Mouse (Mus musculus) spleen, adult 12 weeks (tissue): Measurements from ENCODE around the gene Ankrd11.

Source experiments
- DNase-seq: peaks from one replicate; pipeline ENCODE4 v3.0.0; 2022; ENCODE audit warnings: low spot score

Gene Ankrd11

DNA sequence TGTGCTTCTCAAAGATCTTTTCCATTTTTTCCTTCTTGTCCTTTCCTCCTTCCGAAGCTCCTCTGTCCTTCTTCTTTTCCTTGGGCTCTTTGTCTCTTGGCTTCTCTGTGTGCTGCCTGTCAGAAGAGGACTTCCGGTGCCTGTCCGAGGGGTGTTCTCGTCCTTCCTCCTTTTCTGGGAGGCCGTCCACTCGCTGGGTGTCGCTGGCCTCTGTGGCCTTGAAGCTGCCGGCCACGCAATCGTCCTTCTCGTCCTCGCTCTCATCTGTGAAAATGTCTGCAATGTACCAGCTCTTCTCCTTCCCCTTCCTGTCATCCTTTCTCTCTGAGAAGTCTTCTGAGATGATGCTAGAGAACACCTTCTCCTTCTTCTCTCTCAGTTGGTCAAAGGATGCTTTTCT, 148.6 kb downstream of the Ankrd11 start:
- no peak for DNase-seq

GRCm38 (mm10) chr8:122891440-122891839, 150.6 kb downstream of the Ankrd11 start:
- DNase-seq: no peak

DNA sequence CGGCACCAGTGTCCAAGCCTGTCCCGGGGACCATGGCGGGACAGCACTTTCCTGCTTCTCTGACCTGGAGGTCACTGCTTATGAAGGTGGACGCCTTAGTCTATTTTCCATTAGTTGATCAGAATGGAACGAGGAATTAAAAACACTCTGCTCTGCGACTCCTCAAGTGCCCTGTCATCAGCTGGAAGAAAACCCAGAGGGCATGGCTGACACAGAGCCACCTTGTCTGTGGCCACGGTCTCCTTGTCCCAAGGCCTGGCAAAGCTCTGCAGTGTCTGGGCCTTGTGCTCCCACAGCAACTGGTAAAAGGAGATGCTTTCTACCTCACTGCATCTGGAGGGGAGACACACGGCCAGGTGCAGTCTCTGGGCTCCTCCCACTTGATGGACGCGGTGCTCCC, 158.4 kb downstream of the Ankrd11 start:
- no peak for DNase-seq

GRCm38 (mm10) chr8:122880302-122880701, 161.8 kb downstream of the Ankrd11 start:
- no peak for DNase-seq

- no peak for DNase-seq
Measured at GRCm38 (mm10) chr8:122878231-122878630, 163.8 kb downstream of the Ankrd11 start.

DNA sequence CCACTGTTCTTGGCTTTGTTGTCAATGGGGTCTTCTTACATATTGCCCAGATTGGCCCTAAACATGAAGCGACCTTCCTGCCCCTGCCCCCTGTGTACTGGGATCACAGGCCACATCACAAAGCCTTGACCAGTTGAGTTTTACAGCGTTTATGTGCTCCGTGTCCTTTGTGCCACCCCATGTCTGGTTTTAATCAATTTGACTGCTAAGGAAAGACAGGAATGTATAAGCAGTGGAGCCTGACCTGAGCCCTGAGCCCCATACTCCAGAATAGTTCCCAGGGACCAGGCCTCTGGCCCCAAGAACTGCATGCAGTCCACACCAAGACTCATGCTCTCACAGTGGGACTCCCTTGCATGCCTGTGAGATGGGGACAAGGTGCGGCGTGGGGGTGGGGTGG, 166.9 kb downstream of the Ankrd11 start:
- DNase-seq: no peak

DNA sequence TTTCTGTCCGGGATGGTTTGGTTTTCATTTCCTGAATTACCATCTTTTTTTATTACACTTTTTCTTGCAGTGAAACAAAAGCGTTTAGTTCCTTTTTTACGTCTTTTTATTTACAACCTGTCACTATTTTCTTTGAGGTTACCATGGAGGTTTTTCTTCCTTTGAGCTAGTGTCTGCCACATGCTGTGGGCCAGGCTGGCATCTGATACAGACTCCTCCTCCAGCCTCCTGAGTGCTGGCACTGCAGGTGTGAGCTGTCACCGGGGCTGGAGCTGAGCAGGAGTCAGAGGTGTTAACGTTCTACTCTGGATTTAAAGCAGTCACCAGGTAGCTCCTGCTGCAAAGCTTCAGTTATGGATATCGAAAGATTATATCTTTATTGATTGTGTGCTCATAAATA, 168.9 kb downstream of the Ankrd11 start:
- no peak for DNase-seq

DNA sequence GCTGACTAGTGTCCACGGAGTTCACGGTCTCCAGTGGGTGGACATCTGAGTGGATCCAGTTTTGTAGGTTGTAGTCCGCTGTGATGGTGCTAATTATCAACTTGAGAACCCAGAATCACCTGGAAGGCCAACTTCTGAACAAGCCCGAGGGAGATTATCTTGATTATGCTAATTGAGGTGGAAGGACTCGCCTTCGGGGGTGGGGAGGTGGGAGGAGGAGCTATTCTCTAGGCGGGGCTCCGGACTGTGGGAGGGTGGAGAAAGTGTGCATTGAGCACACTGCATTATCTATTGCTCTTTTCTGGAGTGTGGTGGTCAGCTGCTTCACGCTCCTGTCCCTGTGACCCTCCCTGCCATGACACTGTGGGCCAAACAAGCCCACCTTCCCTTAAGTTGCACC, 170.4 kb downstream of the Ankrd11 start:
- DNase-seq: no peak

DNA sequence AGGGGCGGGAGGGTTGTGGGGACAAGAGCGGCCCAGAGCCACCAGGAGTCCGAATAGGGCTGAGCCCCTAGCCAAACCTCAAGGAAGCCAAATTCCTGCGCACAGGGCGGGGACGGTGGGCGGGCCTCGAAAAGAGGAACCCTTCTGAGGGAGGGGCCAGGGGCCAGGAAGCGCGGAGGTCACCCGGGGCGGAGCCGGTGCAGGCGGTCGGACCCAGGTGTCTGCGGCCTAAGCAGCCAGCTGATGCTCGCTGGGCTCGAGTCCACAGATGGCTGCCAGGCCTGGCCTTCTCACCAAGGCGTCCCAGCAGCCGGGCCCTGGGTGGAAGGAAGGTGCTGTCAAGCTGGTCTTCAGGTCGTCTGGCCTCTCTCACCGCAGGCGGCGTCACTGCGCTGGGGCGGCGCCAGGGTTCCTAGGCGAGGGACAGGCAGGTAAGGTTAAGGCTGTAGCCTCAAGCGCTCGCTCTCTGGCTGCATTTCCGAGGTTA, 171.7 kb downstream of the Ankrd11 start:
- DNase-seq: peak; percentile 68

DNA sequence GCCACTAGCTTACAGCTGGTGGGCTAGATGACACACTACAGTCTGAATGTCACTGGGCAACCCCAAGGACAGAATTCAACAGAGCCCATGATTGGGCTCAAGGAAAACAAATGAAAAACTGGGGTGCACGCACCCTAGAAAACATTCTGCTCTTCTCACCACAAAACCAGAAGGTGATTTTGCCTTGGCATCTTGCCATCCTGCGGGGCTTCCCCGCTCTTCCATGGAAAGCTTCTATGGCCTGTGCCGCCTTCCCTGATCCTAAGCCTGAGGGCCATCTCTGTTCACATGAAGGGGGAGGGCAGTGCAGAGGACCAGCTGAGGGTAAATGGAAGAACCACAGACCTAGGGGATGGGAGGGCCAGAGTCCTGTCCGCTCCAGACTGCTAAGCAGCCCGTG, 174.1 kb downstream of the Ankrd11 start:
- no peak for DNase-seq

GRCm38 (mm10) chr8:122866231-122866630, 175.8 kb downstream of the Ankrd11 start:
- no peak for DNase-seq

GRCm38 (mm10) chr8:122865441-122865840, 176.6 kb downstream of the Ankrd11 start:
- DNase-seq: no peak

DNA sequence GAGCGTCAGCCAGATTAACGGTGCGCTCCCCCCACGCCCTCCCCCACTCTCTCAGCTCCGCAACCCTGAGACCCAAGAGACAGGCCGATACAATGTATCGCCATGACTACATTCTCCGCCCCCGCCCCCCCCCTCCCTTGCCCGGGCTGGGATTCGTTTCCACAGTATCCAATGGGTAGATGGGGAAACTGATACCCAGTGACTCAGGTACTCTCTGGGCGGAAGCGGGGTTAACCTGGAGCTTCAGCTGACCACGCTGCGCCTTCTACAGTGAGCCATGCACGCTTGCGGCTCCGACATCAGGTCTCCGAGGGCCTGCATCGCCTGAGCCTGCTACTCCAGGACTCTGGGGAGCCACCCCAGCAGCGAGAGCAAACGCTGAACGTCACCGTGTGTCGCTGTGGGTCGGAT, 177.4 kb downstream of the Ankrd11 start:
- no peak for DNase-seq

DNA sequence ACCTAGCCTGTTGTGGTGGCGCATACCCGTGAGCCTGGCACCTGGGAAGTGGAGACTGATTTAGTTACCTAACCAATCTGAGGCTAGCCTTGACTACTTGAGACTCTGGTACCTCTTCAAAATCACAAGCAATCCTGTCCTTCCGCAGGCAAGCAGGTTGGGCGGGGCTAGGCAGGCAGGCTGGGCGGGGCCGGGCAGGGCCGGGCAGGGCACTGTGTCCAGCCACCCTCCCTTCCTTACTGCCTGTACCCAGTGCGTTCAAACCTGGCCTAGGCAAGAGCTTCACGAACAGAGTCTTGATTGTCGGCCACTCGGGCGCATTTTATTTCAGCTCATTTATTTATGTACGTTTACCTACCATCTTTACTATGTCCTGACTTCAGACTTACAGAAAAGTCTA, 182.2 kb downstream of the Ankrd11 start:
- DNase-seq: no peak

GRCm38 (mm10) chr8:122856288-122856687, 185.8 kb downstream of the Ankrd11 start:
- DNase-seq: no peak

DNA sequence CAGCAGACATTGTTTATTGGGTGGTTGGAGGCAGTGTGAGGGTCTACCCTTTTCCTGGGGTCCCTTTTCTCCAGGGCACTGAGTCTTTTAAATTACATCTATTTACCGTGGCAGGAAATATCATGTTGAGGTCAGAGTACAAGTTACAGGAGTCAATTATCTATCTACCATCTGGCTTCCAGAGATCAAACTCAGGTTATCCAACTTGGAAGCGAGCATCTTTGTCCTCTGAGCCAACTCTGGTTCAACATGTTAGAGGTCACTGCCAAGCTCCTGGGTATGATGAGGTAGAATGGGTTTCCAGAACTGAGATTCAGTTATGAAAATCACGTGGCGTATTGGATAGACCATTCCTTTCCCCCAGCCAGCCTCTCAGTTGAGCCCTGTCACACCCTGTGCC, 187.0 kb downstream of the Ankrd11 start:
- no peak for DNase-seq

GRCm38 (mm10) chr8:122854388-122854787, 187.7 kb downstream of the Ankrd11 start:
- DNase-seq: no peak

DNA sequence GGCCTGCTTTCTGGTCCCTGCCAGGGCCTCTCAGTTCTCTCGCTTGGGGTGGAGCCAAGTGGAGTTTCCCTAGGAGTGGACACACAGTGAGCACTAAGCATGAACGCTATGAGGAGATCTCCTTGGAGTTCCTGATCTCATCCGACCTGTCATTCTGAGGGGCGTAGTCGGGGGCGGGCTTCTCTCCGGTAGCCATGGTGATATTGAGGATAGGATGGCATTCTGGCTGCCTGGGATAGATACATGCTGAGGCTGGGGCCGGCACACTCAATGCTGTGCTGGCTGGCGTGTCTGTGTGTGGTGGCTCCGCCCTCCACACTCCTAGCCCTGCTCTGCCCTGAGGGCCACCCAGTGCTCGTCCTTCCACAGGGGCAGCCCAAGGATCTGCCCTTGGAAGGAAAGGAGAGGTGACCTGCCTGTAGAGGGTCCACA, 188.7 kb downstream of the Ankrd11 start:
- no peak for DNase-seq

DNA sequence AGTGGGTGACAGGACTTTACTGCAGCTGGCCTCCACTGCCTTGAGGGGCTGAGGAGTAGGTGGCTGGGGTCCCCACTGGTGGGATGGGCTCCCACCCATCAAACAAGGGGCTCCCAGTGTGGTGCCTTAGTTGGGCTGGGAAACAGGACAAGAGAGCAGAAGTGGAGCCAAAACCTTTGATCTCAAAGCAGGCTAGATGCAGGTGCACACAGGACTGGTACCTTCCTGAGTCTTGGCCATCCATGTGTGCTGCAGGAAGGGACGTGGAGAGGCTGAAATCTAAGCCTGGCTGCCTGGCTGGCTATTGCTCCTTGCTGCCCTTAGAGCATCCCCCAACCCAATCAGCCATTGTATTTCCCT, 189.6 kb downstream of the Ankrd11 start:
- no peak for DNase-seq

GRCm38 (mm10) chr8:122851692-122852545, 190.2 kb downstream of the Ankrd11 start:
- no peak for DNase-seq

DNA sequence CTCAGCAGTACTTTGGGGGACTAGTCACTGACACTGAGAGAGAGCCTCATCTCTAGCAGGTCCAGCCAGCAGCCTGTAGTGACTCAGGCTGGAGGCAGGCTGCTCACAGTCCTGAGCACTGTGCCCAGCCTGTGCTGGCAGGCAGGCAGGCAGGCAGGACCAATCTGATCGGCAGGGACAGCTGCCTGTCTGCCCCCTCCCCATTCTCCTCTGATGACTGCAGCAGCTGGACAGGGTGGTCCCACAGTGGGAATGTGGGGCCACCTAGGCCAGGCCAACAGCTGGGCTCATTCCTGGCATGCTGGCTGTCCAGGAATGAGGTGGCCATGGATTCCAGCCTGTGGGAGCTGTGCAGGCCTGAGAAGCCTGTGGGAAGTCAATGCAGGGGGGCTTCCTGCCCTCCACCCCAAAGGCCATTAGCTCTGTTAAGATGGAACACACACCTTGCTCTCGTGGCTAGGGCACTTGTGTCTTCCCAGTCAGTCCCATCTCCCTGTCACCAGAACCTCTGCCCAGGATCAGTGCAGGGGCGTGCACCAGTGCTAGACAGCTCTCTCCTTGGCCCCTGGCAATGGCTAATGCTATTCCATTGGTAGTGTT, 191.3 kb downstream of the Ankrd11 start:
- no peak for DNase-seq

DNA sequence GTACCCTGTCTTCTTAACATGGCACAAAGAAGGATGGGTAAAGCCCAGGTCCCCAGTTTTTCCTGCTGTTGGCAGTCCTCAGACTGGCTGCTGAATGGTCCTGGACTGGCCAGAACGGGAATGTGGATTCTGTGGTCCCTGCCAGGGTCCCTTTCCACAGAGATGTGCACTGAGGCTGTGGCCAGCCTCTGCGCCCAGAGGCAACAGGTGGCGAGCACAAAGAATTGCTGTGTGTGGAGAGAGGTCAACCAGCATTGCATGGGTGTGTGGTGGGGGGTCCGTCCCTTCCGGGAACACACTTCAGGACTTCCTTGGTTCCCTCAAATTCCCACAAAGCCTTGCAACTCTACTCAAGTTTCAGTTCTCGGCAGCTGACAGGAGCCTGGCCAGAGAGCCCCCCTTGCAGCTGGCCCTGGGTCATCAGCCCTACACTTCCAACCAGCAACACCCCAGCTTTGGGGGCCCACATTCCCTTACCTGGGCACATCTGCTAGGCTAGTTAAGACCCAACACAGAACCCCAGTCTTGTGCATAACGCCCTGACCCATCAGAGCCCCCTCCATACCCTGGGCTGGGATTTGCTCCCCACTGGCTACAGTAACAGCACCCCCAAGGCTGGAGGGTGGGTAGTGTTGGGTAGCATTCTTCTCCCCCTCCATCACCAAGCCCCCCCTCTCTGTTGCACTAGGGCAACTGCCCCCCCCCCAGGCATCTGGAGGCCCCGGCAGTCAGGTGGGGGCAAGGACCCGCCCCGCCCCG, 192.7 kb downstream of the Ankrd11 start:
- DNase-seq: no peak
